Mouse (Mus musculus): ENCODE data around the gene Esp38. TPM values are rescaled to one million over a fixed set of nuclear protein-coding genes. Genes with fewer than 3 reads are reported as not detected.
"Not testable (repeated sequence)": the region's sequence is repeated elsewhere in the genome, so short reads cannot be mapped to it uniquely, and the experiment has no call there.

The Esp38 gene
- polyA plus RNA-seq (2012), result not detected in 2 replicates

DNA sequence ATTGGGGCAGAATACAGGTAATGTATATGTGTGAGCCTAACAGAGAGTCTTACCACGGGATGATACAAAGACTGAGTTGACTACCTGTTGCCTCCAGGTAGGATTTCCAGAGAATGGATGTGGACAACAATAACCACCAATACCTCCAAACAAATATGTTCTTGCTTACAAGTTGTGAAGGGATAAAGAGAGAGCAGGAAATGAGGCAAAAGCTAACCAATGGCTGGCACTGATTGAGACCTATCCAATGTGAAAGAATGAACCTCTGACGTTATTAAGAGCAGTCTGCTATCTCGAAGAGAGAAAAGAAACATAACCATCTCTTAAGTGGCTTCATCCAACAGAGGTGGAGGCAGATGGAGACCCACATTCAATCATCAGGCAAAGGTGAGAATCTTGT, at the start of gene Esp38:
TSS of gene Esp38 (plus strand) at position 301 of the 400 bp plus-strand sequence.
- Histone ChIP-seq H3K27me3 (ENCODE audit: control insufficient read depth) (no peaks in the 10 kb centered on the region), H3K4me1 (ENCODE audit: control insufficient read depth) (no peaks in the 10 kb centered on the region), H3K4me3 (replicated peaks) (no peak within 1 kb of the TSS), H3K36me3 (ENCODE audit: control insufficient read depth) (no peaks in the 10 kb centered on the region), H3K9me3 (ENCODE audit: control insufficient read depth, low read length) (no peaks in the 10 kb centered on the region; the same call in 1 of the 2 replicates)
- no peak for TF ChIP-seq TAL1 (IDR thresholded peaks at IDR 0.05; ENCODE audit: low read length)
- TF ChIP-seq GATA1 (IDR thresholded peaks at IDR 0.05; ENCODE audit: low read length), result no peak

DNA sequence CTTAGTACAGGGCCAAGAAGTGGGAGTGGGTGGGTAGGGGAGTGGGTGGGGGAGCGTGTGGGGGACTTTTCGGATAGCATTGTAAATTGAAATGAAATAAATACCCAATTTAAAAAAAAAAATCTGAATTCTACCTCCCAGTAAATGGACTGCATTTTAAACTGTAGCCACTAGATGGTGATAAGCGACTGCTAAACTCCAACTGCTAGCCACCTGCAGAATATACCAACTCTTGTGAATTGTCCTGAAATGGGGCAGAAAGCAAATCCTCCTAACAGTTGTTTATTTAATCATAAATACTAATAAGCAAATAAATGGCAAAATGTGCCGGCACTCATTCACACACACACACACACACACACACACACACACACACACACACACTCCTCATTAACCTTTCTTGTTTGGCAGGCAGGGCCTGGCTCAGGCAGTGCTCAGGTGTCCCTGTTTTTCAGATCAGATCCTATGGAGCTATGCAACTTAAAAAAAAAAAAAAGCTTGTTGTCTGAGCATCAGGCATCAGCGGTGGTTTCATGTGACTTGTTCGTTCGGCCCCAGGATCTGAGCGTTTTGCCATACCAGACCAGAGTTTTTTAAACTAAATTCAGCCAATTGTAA, 47.3 kb upstream of the Esp38 start:
- not testable (repeated sequence) for H3K27me3 ChIP-seq (ENCODE audit: control insufficient read depth); H3K36me3 ChIP-seq (ENCODE audit: control insufficient read depth); H3K4me3 ChIP-seq (replicated peaks); H3K4me1 ChIP-seq (ENCODE audit: control insufficient read depth); H3K9me3 ChIP-seq (ENCODE audit: control insufficient read depth, low read length)

Other genes with a start within 250 kb of the Esp38 start
- gene AC192777.2, start 144.9 kb downstream of the Esp38 start, polyA plus RNA-seq (2012), result not detected in 2 replicates

All from erythroblast, embryonic 14.5 days (primary cell).